Mouse (Mus musculus): ENCODE measurements around the gene Socs4. TPM values are rescaled to one million over a fixed set of nuclear protein-coding genes. Genes with fewer than 3 reads are reported as not detected.
A peak's percentile ranks its signal among the peaks of the same experiment; 100 is the strongest.
"Not testable (repeated sequence)": the region's sequence is repeated elsewhere in the genome, so short reads cannot be mapped to it uniquely, and the experiment has no call there.

Gene Socs4
- polyA plus RNA-seq, 1 experiment from 2014 or later = 1.7 TPM

DNA sequence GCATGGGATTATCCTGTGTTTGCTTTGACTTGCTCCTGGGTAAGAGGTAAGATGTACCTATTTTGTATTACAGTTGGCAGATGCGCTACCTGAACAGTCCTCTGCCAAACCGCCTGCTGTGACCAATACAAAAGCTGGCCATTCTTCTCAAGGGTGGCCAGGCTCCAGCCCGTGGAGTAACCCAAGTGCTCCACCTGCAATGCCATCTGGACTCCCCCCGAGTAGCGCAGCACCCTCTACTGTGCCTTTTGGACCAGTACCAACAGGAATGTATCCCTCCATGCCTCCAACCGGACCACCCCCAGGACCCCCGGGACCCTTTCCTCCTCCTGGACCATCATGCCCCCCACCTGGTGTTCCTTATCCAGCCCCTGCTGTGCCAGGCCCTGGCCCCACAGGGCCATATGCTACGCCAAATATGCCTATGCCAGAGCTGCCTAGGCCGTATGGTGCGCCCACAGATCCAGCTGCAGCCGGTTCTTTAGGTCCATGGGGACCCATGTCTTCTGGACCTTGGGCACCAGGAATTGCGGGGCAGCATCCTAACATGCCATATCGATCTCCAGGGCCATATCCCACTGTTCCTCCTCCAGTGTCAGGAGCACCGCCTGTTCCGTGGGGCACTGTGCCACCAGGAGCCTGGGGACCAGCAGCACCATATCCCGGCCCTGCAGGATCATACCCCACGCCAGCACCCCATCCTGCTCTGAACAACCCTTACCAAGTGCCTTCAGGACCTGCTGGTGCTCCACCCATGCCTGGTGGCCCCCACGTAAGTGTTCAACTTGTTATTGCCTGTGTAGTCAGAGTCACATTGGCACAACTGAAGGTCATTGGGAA lies 33.8 kb downstream of the Socs4 start:
- WGBS = 89% methylated on average over 18 of the region's 18 CpGs
- H3K9me3 ChIP-seq (ENCODE audit: control insufficient read depth, low read length) = no peaks in the 10 kb centered on the region
- no peak overlapping the region for H3K4me2 ChIP-seq (ENCODE audit: low read length)
- no peak overlapping the region for H3K9ac ChIP-seq (ENCODE audit: low read depth, low read length)
- no peaks in the 10 kb centered on the region for H3K27me3 ChIP-seq (replicated peaks; ENCODE audit: control insufficient read depth, insufficient read depth, low read length)
- no peaks in the 10 kb centered on the region for H3K4me1 ChIP-seq (ENCODE audit: control insufficient read depth, insufficient read depth, low read depth, low read length)
- H3K4me3 ChIP-seq (ENCODE audit: low read length) = no peak overlapping the region
- ATAC-seq = 0 out of 2 replicates have a peak, but pooled peaks have one; percentile 65
- H3K27ac ChIP-seq (ENCODE audit: low read depth, low read length) = no peak overlapping the region
- H3K36me3 ChIP-seq (ENCODE audit: control insufficient read depth, insufficient read depth, low read length) = peaks cover 25% of the 10 kb centered on the region

DNA sequence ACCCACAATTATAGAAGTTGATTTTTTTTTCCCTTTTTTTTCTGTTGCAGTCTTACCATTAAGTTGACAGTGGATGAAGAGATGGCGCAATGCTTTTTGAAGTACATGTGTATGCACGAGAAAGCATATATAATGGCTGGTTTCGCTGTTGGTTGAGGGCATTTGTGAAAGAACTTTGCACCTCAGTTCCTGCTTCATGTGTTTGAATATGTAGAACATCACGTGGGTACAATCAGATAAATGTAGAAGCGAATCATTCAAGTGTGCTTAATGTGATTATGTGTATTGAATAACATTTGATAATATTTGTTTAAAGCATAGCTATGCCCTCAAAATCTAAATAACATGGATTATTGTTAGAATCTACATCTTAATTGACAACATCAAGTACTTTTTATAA lies 42.6 kb downstream of the Socs4 start:
- H3K36me3 ChIP-seq (ENCODE audit: control insufficient read depth, insufficient read depth, low read length) = peaks cover 6% of the 10 kb centered on the region; the same call in 1 of the 2 replicates
- no peak overlapping the region for H3K27ac ChIP-seq (ENCODE audit: low read depth, low read length)
- H3K9ac ChIP-seq (ENCODE audit: low read depth, low read length) = no peak overlapping the region
- H3K9me3 ChIP-seq (ENCODE audit: control insufficient read depth, low read length) = no peaks in the 10 kb centered on the region
- no peak overlapping the region for H3K4me2 ChIP-seq (ENCODE audit: low read length)
- ATAC-seq = no peak
- no peaks in the 10 kb centered on the region for H3K27me3 ChIP-seq (replicated peaks; ENCODE audit: control insufficient read depth, insufficient read depth, low read length)
- no peaks in the 10 kb centered on the region for H3K4me1 ChIP-seq (ENCODE audit: control insufficient read depth, insufficient read depth, low read depth, low read length)
- WGBS = 96% methylated on average over 5 of the region's 5 CpGs
- no peak overlapping the region for H3K4me3 ChIP-seq (ENCODE audit: low read length)

DNA sequence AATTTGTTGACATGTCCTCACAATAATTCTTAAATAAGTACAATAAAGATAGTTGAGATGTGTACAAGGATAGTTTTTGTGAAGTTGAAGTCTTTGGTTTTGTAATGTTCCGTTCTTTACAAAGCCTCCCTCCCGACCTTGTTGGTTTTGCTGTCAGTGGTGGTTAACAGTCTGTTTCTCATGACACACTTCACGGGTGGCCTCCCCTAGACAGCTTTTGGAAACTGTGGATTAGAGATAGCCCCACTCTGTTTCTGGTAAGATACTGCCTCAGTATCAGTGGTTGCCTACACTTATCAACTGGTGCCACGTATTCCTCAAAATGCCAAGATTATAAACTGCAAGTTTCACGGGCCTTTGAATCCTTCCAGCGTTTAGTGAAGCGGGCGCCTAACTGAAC lies 44.9 kb downstream of the Socs4 start:
- 92% methylated on average over 6 of the region's 8 CpGs for WGBS
- not testable (repeated sequence) for H3K9me3 ChIP-seq (ENCODE audit: control insufficient read depth, low read length); ATAC-seq; H3K4me1 ChIP-seq (ENCODE audit: control insufficient read depth, insufficient read depth, low read depth, low read length); H3K4me2 ChIP-seq (ENCODE audit: low read length); H3K4me3 ChIP-seq (ENCODE audit: low read length); H3K27me3 ChIP-seq (replicated peaks; ENCODE audit: control insufficient read depth, insufficient read depth, low read length); H3K36me3 ChIP-seq (ENCODE audit: control insufficient read depth, insufficient read depth, low read length); H3K27ac ChIP-seq (ENCODE audit: low read depth, low read length); H3K9ac ChIP-seq (ENCODE audit: low read depth, low read length)

DNA sequence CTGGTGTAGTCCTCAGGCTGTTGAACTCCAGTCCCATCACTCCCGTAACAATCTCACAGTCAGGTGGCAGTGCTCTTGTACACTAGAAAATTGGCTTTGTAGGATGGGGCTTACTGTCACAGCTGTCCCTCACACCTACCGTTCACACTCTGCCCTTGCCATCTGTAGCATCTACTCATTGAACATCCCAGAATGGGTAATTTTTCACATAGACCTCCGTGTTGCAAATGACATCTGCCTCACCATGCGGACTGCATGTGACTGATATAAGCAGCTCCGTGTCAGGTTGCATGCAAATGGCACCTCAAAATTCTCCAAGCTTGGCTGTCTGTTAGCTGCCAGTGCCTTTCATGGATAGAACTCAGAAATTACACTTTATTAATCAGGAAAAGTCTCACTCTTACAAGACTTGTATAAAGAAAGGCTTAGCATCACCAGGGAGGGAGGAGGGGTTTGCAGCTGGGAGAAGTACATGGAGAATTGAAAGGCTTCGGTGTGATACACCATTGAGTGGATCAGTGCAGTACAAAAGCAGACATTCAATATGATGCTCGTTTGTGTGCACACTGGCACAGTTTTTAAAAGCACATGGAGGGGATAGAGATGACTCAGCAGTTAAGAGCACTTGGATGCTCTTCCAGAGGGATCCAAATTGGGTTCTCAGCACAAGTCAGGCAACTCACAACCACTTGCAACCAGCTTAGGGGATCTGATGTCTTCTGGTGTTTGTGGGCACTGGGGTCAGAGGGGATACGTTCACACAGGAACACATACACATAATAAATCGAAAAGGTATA lies 49.4 kb downstream of the Socs4 start:
- Histone ChIP-seq H3K9ac (ENCODE audit: low read depth, low read length) (no peak overlapping the region), H3K36me3 (ENCODE audit: control insufficient read depth, insufficient read depth, low read length) (no peaks in the 10 kb centered on the region), H3K4me1 (ENCODE audit: control insufficient read depth, insufficient read depth, low read depth, low read length) (no peaks in the 10 kb centered on the region), H3K4me2 (ENCODE audit: low read length) (no peak overlapping the region), H3K27ac (ENCODE audit: low read depth, low read length) (no peak overlapping the region), H3K27me3 (replicated peaks; ENCODE audit: control insufficient read depth, insufficient read depth, low read length) (no peaks in the 10 kb centered on the region), H3K4me3 (ENCODE audit: low read length) (no peak overlapping the region), H3K9me3 (ENCODE audit: control insufficient read depth, low read length) (no peaks in the 10 kb centered on the region)
- no peak for ATAC-seq
- 88% methylated on average over 9 of the region's 9 CpGs for WGBS

DNA sequence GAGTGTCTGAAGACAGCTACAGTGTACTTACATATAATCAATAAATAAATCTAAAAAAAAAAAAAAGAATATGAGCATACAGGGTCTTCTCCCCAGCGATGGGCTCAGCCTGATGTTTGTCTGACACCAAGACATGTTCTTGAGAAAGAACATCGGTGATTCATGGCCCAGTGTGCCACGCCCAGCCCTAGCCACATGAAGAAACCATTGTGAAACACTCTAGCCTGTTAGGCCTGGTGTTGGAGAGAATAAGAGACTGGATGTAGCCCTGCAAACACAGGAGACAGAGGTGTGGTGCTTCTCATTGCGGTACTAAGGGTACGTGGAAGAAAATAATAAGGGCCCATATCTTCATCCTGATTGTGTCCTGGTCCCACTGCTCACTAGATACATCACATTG lies 50.6 kb downstream of the Socs4 start:
- Histone ChIP-seq H3K9me3 (ENCODE audit: control insufficient read depth, low read length) (no peaks in the 10 kb centered on the region), H3K4me3 (ENCODE audit: low read length) (no peak overlapping the region), H3K27ac (ENCODE audit: low read depth, low read length) (no peak overlapping the region), H3K9ac (ENCODE audit: low read depth, low read length) (no peak overlapping the region), H3K36me3 (ENCODE audit: control insufficient read depth, insufficient read depth, low read length) (no peaks in the 10 kb centered on the region), H3K4me2 (ENCODE audit: low read length) (no peak overlapping the region), H3K4me1 (ENCODE audit: control insufficient read depth, insufficient read depth, low read depth, low read length) (no peaks in the 10 kb centered on the region), H3K27me3 (replicated peaks; ENCODE audit: control insufficient read depth, insufficient read depth, low read length) (no peaks in the 10 kb centered on the region)
- no peak for ATAC-seq
- 95% methylated on average over 5 of the region's 5 CpGs for WGBS

DNA sequence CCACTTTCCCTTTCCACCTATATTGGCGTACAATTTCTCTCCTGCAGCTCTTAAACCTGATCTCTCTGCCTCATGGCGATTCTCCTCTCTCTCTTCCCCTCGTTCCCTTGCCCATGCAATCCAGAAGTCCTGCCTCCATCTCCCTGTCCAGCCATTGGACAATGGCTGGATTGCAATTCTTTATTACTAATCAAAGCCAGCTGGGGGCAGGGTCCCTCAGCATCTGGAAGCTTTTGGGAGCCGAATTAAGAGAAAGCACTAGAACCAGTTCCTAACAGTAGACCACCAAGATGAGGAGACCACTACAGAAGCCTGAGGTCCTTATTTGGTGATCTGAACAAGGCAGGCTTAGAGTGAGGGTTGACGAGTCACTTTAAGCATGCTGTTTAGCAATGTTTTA lies 55.2 kb downstream of the Socs4 start:
- 70% methylated on average over 5 of the region's 5 CpGs for WGBS
- Histone ChIP-seq H3K27ac (ENCODE audit: low read depth, low read length) (no peak overlapping the region), H3K9ac (ENCODE audit: low read depth, low read length) (no peak overlapping the region), H3K4me1 (ENCODE audit: control insufficient read depth, insufficient read depth, low read depth, low read length) (no peaks in the 10 kb centered on the region), H3K4me3 (ENCODE audit: low read length) (no peak overlapping the region), H3K4me2 (ENCODE audit: low read length) (no peak overlapping the region), H3K36me3 (ENCODE audit: control insufficient read depth, insufficient read depth, low read length) (no peaks in the 10 kb centered on the region), H3K27me3 (replicated peaks; ENCODE audit: control insufficient read depth, insufficient read depth, low read length) (no peaks in the 10 kb centered on the region), H3K9me3 (ENCODE audit: control insufficient read depth, low read length) (no peaks in the 10 kb centered on the region)
- no peak for ATAC-seq

DNA sequence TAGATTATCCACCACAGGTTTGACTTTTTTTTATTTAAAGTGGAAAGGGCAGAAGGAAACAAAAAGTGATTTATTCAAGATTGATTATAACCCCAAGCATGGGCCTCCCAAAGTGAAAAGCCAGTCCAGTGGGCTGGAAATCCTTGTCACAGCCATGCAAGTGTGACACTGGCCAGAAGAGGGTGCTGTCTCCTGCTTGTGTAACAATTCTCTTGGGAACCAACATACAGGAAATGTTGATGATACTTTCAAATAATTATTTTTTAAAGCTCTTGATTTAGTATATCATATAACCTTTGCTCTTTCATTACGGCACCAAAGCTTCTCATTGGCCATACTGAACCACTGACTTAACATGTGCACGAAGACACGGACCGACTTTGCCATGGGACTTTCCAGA lies 58.1 kb downstream of the Socs4 start:
- H3K9me3 ChIP-seq (ENCODE audit: control insufficient read depth, low read length) = no peaks in the 10 kb centered on the region
- H3K27me3 ChIP-seq (replicated peaks; ENCODE audit: control insufficient read depth, insufficient read depth, low read length) = no peaks in the 10 kb centered on the region
- 0 out of 2 replicates have a peak, but pooled peaks have one; percentile 20 for ATAC-seq
- no peak overlapping the region for H3K9ac ChIP-seq (ENCODE audit: low read depth, low read length)
- no peak overlapping the region for H3K4me2 ChIP-seq (ENCODE audit: low read length)
- no peak overlapping the region for H3K27ac ChIP-seq (ENCODE audit: low read depth, low read length)
- WGBS = 83% methylated on average over 4 of the region's 4 CpGs
- H3K4me3 ChIP-seq (ENCODE audit: low read length) = no peak overlapping the region
- H3K4me1 ChIP-seq (ENCODE audit: control insufficient read depth, insufficient read depth, low read depth, low read length) = no peaks in the 10 kb centered on the region
- no peaks in the 10 kb centered on the region for H3K36me3 ChIP-seq (ENCODE audit: control insufficient read depth, insufficient read depth, low read length)

DNA sequence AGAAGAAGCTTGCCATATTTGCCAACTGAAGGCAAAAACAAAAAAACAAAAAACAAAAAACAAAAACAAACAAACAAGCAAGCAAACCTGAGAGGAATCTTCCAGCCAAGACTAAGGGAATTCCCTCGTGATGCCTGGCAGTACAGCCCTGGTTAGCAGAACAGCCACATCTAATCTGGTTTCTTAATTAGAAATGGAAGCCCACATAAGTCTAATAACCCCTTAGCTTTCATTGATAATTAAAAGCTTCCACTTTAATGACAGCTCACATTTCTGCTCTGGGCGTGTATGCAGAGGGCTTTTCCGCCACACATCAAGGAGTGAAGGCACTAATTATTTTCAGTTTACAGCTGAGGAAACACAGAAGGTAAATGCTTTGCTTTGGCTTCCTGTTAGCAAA lies 58.6 kb downstream of the Socs4 start:
- no peak overlapping the region for H3K4me2 ChIP-seq (ENCODE audit: low read length)
- H3K9me3 ChIP-seq (ENCODE audit: control insufficient read depth, low read length) = no peaks in the 10 kb centered on the region
- H3K27me3 ChIP-seq (replicated peaks; ENCODE audit: control insufficient read depth, insufficient read depth, low read length) = no peaks in the 10 kb centered on the region
- H3K4me3 ChIP-seq (ENCODE audit: low read length) = no peak overlapping the region
- H3K4me1 ChIP-seq (ENCODE audit: control insufficient read depth, insufficient read depth, low read depth, low read length) = no peaks in the 10 kb centered on the region
- no peaks in the 10 kb centered on the region for H3K36me3 ChIP-seq (ENCODE audit: control insufficient read depth, insufficient read depth, low read length)
- no peak overlapping the region for H3K27ac ChIP-seq (ENCODE audit: low read depth, low read length)
- ATAC-seq = peak; percentile 67
- H3K9ac ChIP-seq (ENCODE audit: low read depth, low read length) = no peak overlapping the region
- 53% methylated on average over 3 of the region's 3 CpGs for WGBS

DNA sequence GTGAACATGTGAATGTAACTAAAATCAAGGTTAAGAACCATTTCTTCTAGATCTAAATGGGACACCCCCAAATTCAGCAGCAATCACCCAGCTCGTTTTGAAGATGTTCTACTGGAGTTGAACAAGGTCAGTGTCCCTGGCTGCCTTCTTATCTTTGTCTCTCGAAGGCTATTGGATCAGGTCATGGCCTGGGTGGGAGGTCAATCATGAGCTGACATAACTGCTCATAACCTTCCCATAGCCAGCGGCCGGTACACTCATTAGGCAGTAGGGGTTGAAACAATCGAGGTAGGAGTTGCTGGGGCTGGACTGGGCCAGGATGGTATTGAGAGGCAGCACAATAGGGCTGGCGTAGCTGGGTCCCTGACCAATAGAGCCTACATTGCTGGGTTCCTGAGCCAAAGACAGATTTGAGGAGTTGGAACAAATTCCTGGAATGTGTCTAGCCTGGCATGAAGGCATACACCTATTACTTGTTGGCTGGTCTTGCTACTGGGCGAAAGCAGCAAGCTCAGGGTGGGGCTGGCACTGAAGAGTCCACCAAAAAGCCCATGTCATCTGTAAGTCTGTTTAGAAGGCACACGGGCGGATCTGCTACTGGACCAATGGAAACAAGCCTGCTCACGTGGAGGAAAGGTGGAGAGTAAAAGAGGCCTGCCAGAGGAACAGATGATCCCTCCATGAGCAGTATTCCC lies 63.6 kb downstream of the Socs4 start:
- no peak overlapping the region for H3K4me3 ChIP-seq (ENCODE audit: low read length)
- no peaks in the 10 kb centered on the region for H3K36me3 ChIP-seq (ENCODE audit: control insufficient read depth, insufficient read depth, low read length)
- 84% methylated on average over 10 of the region's 10 CpGs for WGBS
- no peak for ATAC-seq
- H3K27ac ChIP-seq (ENCODE audit: low read depth, low read length) = no peak overlapping the region
- H3K9me3 ChIP-seq (ENCODE audit: control insufficient read depth, low read length) = no peaks in the 10 kb centered on the region
- H3K4me2 ChIP-seq (ENCODE audit: low read length) = no peak overlapping the region
- H3K27me3 ChIP-seq (replicated peaks; ENCODE audit: control insufficient read depth, insufficient read depth, low read length) = no peaks in the 10 kb centered on the region
- H3K4me1 ChIP-seq (ENCODE audit: control insufficient read depth, insufficient read depth, low read depth, low read length) = no peaks in the 10 kb centered on the region
- no peak overlapping the region for H3K9ac ChIP-seq (ENCODE audit: low read depth, low read length)
